Mouse (Mus musculus): ENCODE measurements around the gene Entpd1.

- TF ChIP-seq POLR2A (IDR thresholded peaks at IDR 0.05; ENCODE audit: low read depth, low read length) (no peak), CTCF (conservative IDR thresholded peaks at IDR 0.05; ENCODE audit: insufficient read depth, insufficient read length, low read depth, low read length) (no peak)
These were observed 63.2 kb downstream of the Entpd1 start for GRCm38 (mm10) chr19:40675329-40675728.

All from kidney, adult 2 months (tissue).